Mouse (Mus musculus) heart, adult 18-20 months (tissue): Measurements from ENCODE around the gene Pth1r. TPM values are rescaled to one million over a fixed set of nuclear protein-coding genes. Genes with fewer than 3 reads are reported as not detected.

Source experiments
- DNase-seq, 2 experiments: peaks; one replicate each; pipeline ENCODE4 v3.0.0; 2021 to 2022; ENCODE audit warnings: mixed read lengths in 1 of 2
- total RNA-seq, 2 experiments: library from RNA; stranded (reverse); gene quantifications; 2 replicates each; pipeline ENCODE4 v1.2.3; 2021

Gene Pth1r
- total RNA-seq, 2 experiments from 2014 or later: 4.6 to 6.3 TPM

- DNase-seq: peak; percentile 42 to 45
These were observed 3.7 kb upstream of the Pth1r start for GRCm38 (mm10) chr9:110750404-110751187.

- no peak for DNase-seq
These were observed 1.5 kb upstream of the Pth1r start for GRCm38 (mm10) chr9:110748451-110748850.

- DNase-seq: no peak
These were observed 707 bp downstream of the Pth1r start for GRCm38 (mm10) chr9:110746238-110746637.

GRCm38 (mm10) chr9:110745752-110746151, 1.2 kb downstream of the Pth1r start:
- no peak for DNase-seq

GRCm38 (mm10) chr9:110743456-110744323, 3.3 kb downstream of the Pth1r start:
- peak; percentile 38 to 52 for DNase-seq

GRCm38 (mm10) chr9:110742951-110743455, 3.9 kb downstream of the Pth1r start:
- DNase-seq: peak; percentile 33 to 56

GRCm38 (mm10) chr9:110742295-110742950, 4.5 kb downstream of the Pth1r start:
- peak in 1 of 2 experiments; percentile 44 for DNase-seq

- no peak for DNase-seq
These were observed 5.1 kb downstream of the Pth1r start, which contains the start of gene Myl3 for GRCm38 (mm10) chr9:110741711-110742294. Myl3 (plus strand) TSS chr9:110741861.

- DNase-seq: no peak
These were observed 7.0 kb downstream of the Pth1r start for GRCm38 (mm10) chr9:110739961-110740360.

GRCm38 (mm10) chr9:110738054-110738453, 8.9 kb downstream of the Pth1r start:
- no peak for DNase-seq

- no peak for DNase-seq
These were observed 10.6 kb downstream of the Pth1r start for GRCm38 (mm10) chr9:110736362-110736761.

- no peak for DNase-seq
These were observed 12.8 kb downstream of the Pth1r start for GRCm38 (mm10) chr9:110734154-110734553.

- no peak for DNase-seq
These were observed 13.8 kb downstream of the Pth1r start for GRCm38 (mm10) chr9:110733102-110733501.

GRCm38 (mm10) chr9:110732623-110733022, 14.3 kb downstream of the Pth1r start:
- DNase-seq: peak; percentile 85 to 93

- DNase-seq: no peak
These were observed 15.1 kb downstream of the Pth1r start for GRCm38 (mm10) chr9:110731859-110732258.

GRCm38 (mm10) chr9:110729841-110730240, 17.1 kb downstream of the Pth1r start:
- DNase-seq: peak in 1 of 2 experiments; percentile 69

GRCm38 (mm10) chr9:110726867-110727266, 20.1 kb downstream of the Pth1r start:
- no peak for DNase-seq

GRCm38 (mm10) chr9:110725721-110726135, 21.2 kb downstream of the Pth1r start:
- DNase-seq: peak; percentile 52 to 58

GRCm38 (mm10) chr9:110722060-110722459, 24.9 kb downstream of the Pth1r start:
- DNase-seq: no peak

GRCm38 (mm10) chr9:110719977-110720376, 27.0 kb downstream of the Pth1r start:
- no peak for DNase-seq

GRCm38 (mm10) chr9:110718810-110719209, 28.1 kb downstream of the Pth1r start:
- no peak for DNase-seq

- no peak for DNase-seq
These were observed 28.9 kb downstream of the Pth1r start for GRCm38 (mm10) chr9:110718071-110718470.
